In the genomic region with DNA sequence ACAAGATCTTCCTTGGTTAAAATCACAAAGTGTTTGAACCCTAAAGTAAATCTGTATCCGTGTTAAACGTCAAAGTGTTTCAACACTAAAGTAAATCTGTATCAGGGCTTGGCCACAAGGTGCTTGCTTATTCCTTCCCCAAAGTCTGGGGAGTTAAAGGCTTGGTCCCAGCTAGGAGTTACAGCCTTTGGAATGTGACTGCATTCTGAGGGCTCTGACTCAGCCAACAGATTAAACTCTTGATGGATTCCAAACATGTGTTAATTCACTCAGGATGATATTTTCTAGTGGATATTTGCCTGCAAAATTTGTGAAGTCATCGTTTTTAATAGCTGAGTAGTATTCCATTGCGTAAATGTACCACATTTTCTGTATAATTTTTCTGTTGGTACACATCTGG, we compare ENCODE assay signal across 16 mouse cellular contexts.
"Had no signal": no experiment of that assay in that cellular context is flagged by ENCODE, and none has a peak within 500 bp of the region (broad histone marks: within the 10 kb centered on the region; RNA-seq: fewer than 3 reads in every experiment).

No protein-coding gene starts in this region.

- H3K9me3 ChIP-seq: kidney, embryonic 15.5 days; liver, embryonic 13.5 days; midbrain, embryonic 12.5 days; midbrain, embryonic 15.5 days; neural tube, embryonic 12.5 days; neural tube, embryonic 15.5 days had no signal

- H3K4me1 ChIP-seq: kidney, embryonic 15.5 days; liver, embryonic 13.5 days; midbrain, embryonic 15.5 days; neural tube, embryonic 12.5 days; neural tube, embryonic 15.5 days had no signal

- H3K4me3 ChIP-seq: kidney, embryonic 15.5 days; liver, embryonic 13.5 days; midbrain, embryonic 12.5 days; midbrain, embryonic 15.5 days; neural tube, embryonic 12.5 days; neural tube, embryonic 15.5 days had no signal

- H3K27ac ChIP-seq: kidney, embryonic 15.5 days; liver, embryonic 13.5 days; midbrain, embryonic 12.5 days; midbrain, embryonic 15.5 days; neural tube, embryonic 12.5 days; neural tube, embryonic 15.5 days; stomach, postnatal 0 days had no signal

- H3K27me3 ChIP-seq: kidney, embryonic 15.5 days; liver, embryonic 13.5 days; midbrain, embryonic 12.5 days; midbrain, embryonic 15.5 days; neural tube, embryonic 12.5 days; neural tube, embryonic 15.5 days had no signal

- DNase-seq: kidney, postnatal 14 days; kidney, postnatal 4 days; liver, embryonic 13.5 days; lung, adult 2 months; lung, postnatal 14 days; lung, postnatal 4 days; right cerebral cortex, adult 18-20 months; right cerebral cortex, postnatal 14 days; right cerebral cortex, postnatal 4 days; thymus, postnatal 25 days had no signal

- H3K36me3 ChIP-seq: kidney, embryonic 15.5 days; liver, embryonic 13.5 days; midbrain, embryonic 12.5 days; midbrain, embryonic 15.5 days; neural tube, embryonic 12.5 days; neural tube, embryonic 15.5 days had no signal
